Mouse (Mus musculus) small intestine, adult 2 months (tissue): ENCODE measurements around the gene Grsf1. TPM values are rescaled to one million over a fixed set of nuclear protein-coding genes. Genes with fewer than 3 reads are reported as not detected.

Experiments used
- H3K27ac ChIP-seq: fragments of 200-500 bp; 2 replicates; pipeline ENCODE4 v1.5.1; 2012; ENCODE audit warnings: low read depth, low read length, control low read depth, inconsistent platforms; ENCODE audit not compliant: insufficient read depth
- H3K27me3 ChIP-seq: fragments of 200-500 bp; 2 replicates; pipeline ENCODE4 v1.6.1; 2012; ENCODE audit warnings: mild to moderate bottlenecking, moderate library complexity, low read length, inconsistent platforms; ENCODE audit not compliant: control insufficient read depth, insufficient read depth
- H3K36me3 ChIP-seq: fragments of 200-500 bp; 2 replicates; pipeline ENCODE4 v1.6.1; 2012; ENCODE audit warnings: mild to moderate bottlenecking, low read length, control low read depth, inconsistent platforms; ENCODE audit not compliant: control insufficient read depth, insufficient read depth
- H3K4me1 ChIP-seq: fragments of 200-500 bp; 2 replicates; pipeline ENCODE4 v1.6.1; 2012; ENCODE audit warnings: low read length, inconsistent platforms, mixed read lengths; ENCODE audit not compliant: control insufficient read depth, insufficient read depth, insufficient read length
- H3K4me3 ChIP-seq: fragments of 200-500 bp; 2 replicates; pipeline ENCODE4 v1.5.1; 2012; ENCODE audit warnings: low read depth, mild to moderate bottlenecking, control low read depth, inconsistent platforms, low read length, moderate library complexity
- CTCF ChIP-seq: fragments of 200-500 bp; IDR thresholded peaks from 2 replicates; pipeline ENCODE4 v1.5.1; 2012; ENCODE audit warnings: low read depth, mild to moderate bottlenecking, control low read depth, inconsistent platforms, low read length, moderate library complexity, mixed read lengths; ENCODE audit not compliant: insufficient replicate concordance, insufficient read length; ENCODE audit errors: extremely low read depth
- POLR2A ChIP-seq: fragments of 200-500 bp; IDR thresholded peaks from 2 replicates; pipeline ENCODE4 v1.6.1; 2012; ENCODE audit warnings: low read depth, mild to moderate bottlenecking, control low read depth, inconsistent platforms, low read length, moderate library complexity
- WGBS: fragments of 180-500 bp; shearing (Covaris S2); methylation state at CpG from one replicate; pipeline ENCODE4 v1.1.7; 2018; 5-methylcytosine and 5-hydroxymethylcytosine counted together
- polyA plus RNA-seq: library from polyadenylated mRNA; depleted of rRNA; stranded (reverse); fragments of >200 nt; gene quantifications from 2 replicates; pipeline ENCODE4 v1.2.3, GENCODE M21; 2012

Gene Grsf1
- polyA plus RNA-seq, 1 experiment = 22.3 TPM

GRCm38 (mm10) chr5:88678929-88679328, 3.0 kb upstream of the Grsf1 start:
- Histone ChIP-seq H3K27me3 (no peaks in the 10 kb centered on the region), H3K4me1 (peaks cover 2% of the 10 kb centered on the region; the same call in 1 of the 2 replicates), H3K27ac (peak overlapping the region; percentile 41; the same call in 1 of the 2 replicates), H3K36me3 (no peaks in the 10 kb centered on the region), H3K4me3 (no peak overlapping the region)
- TF ChIP-seq CTCF (no peak), POLR2A (no peak)
- WGBS = 16% methylated on average over 7 of the region's 7 CpGs

GRCm38 (mm10) chr5:88674703-88675442, 1.1 kb downstream of the Grsf1 start:
- H3K27ac ChIP-seq = peak overlapping the region; percentile 52
- 1% methylated on average over 45 of the region's 47 CpGs for WGBS

DNA sequence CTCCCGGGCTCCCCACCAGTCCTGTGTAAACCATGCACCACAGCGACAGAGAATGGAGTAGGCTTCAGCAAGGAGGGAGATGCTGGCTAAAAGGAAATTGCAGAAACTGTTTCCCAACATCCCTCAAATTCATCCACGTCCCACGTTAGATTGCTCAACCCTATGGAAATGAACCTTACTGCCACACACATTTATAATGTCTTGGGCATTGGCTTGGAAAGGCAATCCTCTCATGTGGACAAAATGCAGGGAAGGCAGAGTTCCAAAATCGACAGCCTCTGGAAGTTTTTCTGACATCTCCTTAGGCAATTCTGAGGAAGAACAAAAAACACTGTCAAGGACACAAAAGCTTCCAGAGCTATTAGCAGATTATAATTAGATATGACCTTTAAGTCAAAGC, 12.1 kb downstream of the Grsf1 start:
- no peak for TF ChIP-seq CTCF
- no peak for TF ChIP-seq POLR2A
- Histone ChIP-seq H3K4me1 (no peaks in the 10 kb centered on the region), H3K4me3 (no peak overlapping the region), H3K27me3 (no peaks in the 10 kb centered on the region), H3K36me3 (peaks cover 60% of the 10 kb centered on the region), H3K27ac (no peak overlapping the region)
- 87% methylated on average over 5 of the region's 5 CpGs for WGBS

More at GRCm38 (mm10) chr5:88674703-88675442, 1.1 kb downstream of the Grsf1 start:
- Histone ChIP-seq H3K36me3 (peaks cover 18% of the 10 kb centered on the region), H3K4me3 (peak overlapping the region; percentile 78), H3K27me3 (no peaks in the 10 kb centered on the region), H3K4me1 (no peaks in the 10 kb centered on the region)
- TF ChIP-seq POLR2A (no peak), CTCF (no peak)

GRCm38 (mm10) chr5:88663151-88663550, 12.8 kb downstream of the Grsf1 start:
- 94% methylated on average over 3 of the region's 3 CpGs for WGBS
- H3K4me3 ChIP-seq = no peak overlapping the region
- no peaks in the 10 kb centered on the region for H3K4me1 ChIP-seq
- peaks cover 61% of the 10 kb centered on the region for H3K36me3 ChIP-seq
- H3K27ac ChIP-seq = no peak overlapping the region
- no peaks in the 10 kb centered on the region for H3K27me3 ChIP-seq
- no peak for TF ChIP-seq POLR2A
- TF ChIP-seq CTCF = no peak

- TF ChIP-seq CTCF (no peak), POLR2A (no peak)
- no peak overlapping the region for H3K27ac ChIP-seq
- peaks cover 40% of the 10 kb centered on the region for H3K36me3 ChIP-seq
- H3K4me3 ChIP-seq = no peak overlapping the region
- WGBS = 98% methylated on average over 1 of the region's 1 CpGs
- no peaks in the 10 kb centered on the region for H3K4me1 ChIP-seq
- H3K27me3 ChIP-seq = no peaks in the 10 kb centered on the region
Measured at GRCm38 (mm10) chr5:88657868-88658267, 18.1 kb downstream of the Grsf1 start.

- 85% methylated on average over 5 of the region's 5 CpGs for WGBS
Measured at GRCm38 (mm10) chr5:88652589-88652988, 23.4 kb downstream of the Grsf1 start.

GRCm38 (mm10) chr5:88649250-88650173, 26.5 kb downstream of the Grsf1 start:
- no peaks in the 10 kb centered on the region for H3K4me1 ChIP-seq
- H3K27ac ChIP-seq = no peak overlapping the region
- H3K27me3 ChIP-seq = no peaks in the 10 kb centered on the region
- TF ChIP-seq CTCF (no peak), POLR2A (no peak)
- no peak overlapping the region for H3K4me3 ChIP-seq
- peaks cover 50% of the 10 kb centered on the region for H3K36me3 ChIP-seq
- 79% methylated on average over 17 of the region's 17 CpGs for WGBS

More at GRCm38 (mm10) chr5:88652589-88652988, 23.4 kb downstream of the Grsf1 start:
- no peaks in the 10 kb centered on the region for H3K27me3 ChIP-seq
- H3K4me1 ChIP-seq = no peaks in the 10 kb centered on the region
- no peak overlapping the region for H3K27ac ChIP-seq
- H3K36me3 ChIP-seq = peaks cover 38% of the 10 kb centered on the region
- no peak for TF ChIP-seq CTCF
- H3K4me3 ChIP-seq = no peak overlapping the region
